Mouse (Mus musculus) liver, embryonic 12.5 days (tissue): ENCODE results near the gene Mdk. TPM values are rescaled to one million over a fixed set of nuclear protein-coding genes. Genes with fewer than 3 reads are reported as not detected.

Source experiments
- ATAC-seq: fragments of 200-750 bp; cut with Nextera tagmentation; 2 replicates; pipeline ENCODE4 v1.8.0; 2017; ENCODE audit warnings: moderate number of reproducible peaks, mild to moderate bottlenecking, moderate library complexity
- H3K27ac ChIP-seq: fragments of 300-500 bp; sonication (generic); 2 replicates; pipeline ENCODE4 v1.5.1; 2016; ENCODE audit warnings: mild to moderate bottlenecking
- H3K27me3 ChIP-seq: fragments of 300-500 bp; sonication (generic); replicated peaks from 2 replicates; pipeline ENCODE4 v1.6.1; 2016; ENCODE audit warnings: mild to moderate bottlenecking, moderate library complexity
- H3K36me3 ChIP-seq: fragments of 300-500 bp; sonication (generic); 2 replicates; pipeline ENCODE4 v1.6.1; 2016; ENCODE audit warnings: mild to moderate bottlenecking, moderate library complexity
- H3K4me1 ChIP-seq: fragments of 300-500 bp; sonication (generic); 2 replicates; pipeline ENCODE4 v1.6.1; 2016
- H3K4me2 ChIP-seq: fragments of 300-500 bp; sonication (generic); 2 replicates; pipeline ENCODE4 v1.6.1; 2016; ENCODE audit warnings: mild to moderate bottlenecking, moderate library complexity
- H3K4me3 ChIP-seq: fragments of 300-500 bp; sonication (generic); 2 replicates; pipeline ENCODE4 v1.5.1; 2016; ENCODE audit warnings: mild to moderate bottlenecking, moderate library complexity
- H3K9ac ChIP-seq: fragments of 300-500 bp; sonication (generic); 2 replicates; pipeline ENCODE4 v1.6.1; 2016; ENCODE audit warnings: mild to moderate bottlenecking, moderate library complexity
- H3K9me3 ChIP-seq: fragments of 300-500 bp; sonication (generic); replicated peaks from 2 replicates; pipeline ENCODE4 v1.6.1; 2016; ENCODE audit warnings: mild to moderate bottlenecking, moderate library complexity
- WGBS: fragments of 180-500 bp; shearing (Covaris S2); methylation state at CpG from one replicate; pipeline ENCODE4 v1.1.7; 2016; ENCODE audit not compliant: insufficient replicate concordance; 5-methylcytosine and 5-hydroxymethylcytosine counted together
- polyA plus RNA-seq: library from polyadenylated mRNA; unstranded; fragments of >200 nt; fragmentation: Nextera tagmentation; extraction: Ambion mirVana; gene quantifications from 2 replicates; pipeline ENCODE4 v1.2.1, GENCODE M21; 2016

The Mdk gene
- polyA plus RNA-seq, 1 experiment from 2014 or later, result 140 TPM

- Histone ChIP-seq H3K4me1 (peaks cover 70% of the 10 kb centered on the region), H3K4me2 (peak overlapping the region; percentile 73; the same call in 1 of the 2 replicates), H3K27ac (no peak overlapping the region), H3K36me3 (peaks cover 19% of the 10 kb centered on the region), H3K4me3 (no peak overlapping the region), H3K27me3 (peaks cover 56% of the 10 kb centered on the region), H3K9me3 (no peaks in the 10 kb centered on the region), H3K9ac (no peak overlapping the region)
- no peak for ATAC-seq
- 62% methylated on average over 3 of the region's 3 CpGs for WGBS
Measured at GRCm38 (mm10) chr2:91929455-91929854, 2.6 kb downstream of the Mdk start.

- Histone ChIP-seq H3K9ac (no peak overlapping the region), H3K27ac (no peak overlapping the region), H3K36me3 (peaks cover 11% of the 10 kb centered on the region), H3K4me2 (no peak overlapping the region), H3K4me1 (peaks cover 66% of the 10 kb centered on the region), H3K9me3 (no peaks in the 10 kb centered on the region), H3K27me3 (peaks cover 63% of the 10 kb centered on the region), H3K4me3 (no peak overlapping the region)
- WGBS, result 66% methylated on average over 23 of the region's 23 CpGs
- ATAC-seq, result no peak
Measured at GRCm38 (mm10) chr2:91928534-91929350, 3.4 kb downstream of the Mdk start.

GRCm38 (mm10) chr2:91927826-91928533, 4.1 kb downstream of the Mdk start:
- no peak for ATAC-seq
- H3K4me1 ChIP-seq, result peaks cover 66% of the 10 kb centered on the region
- no peak overlapping the region for H3K4me3 ChIP-seq

GRCm38 (mm10) chr2:91926949-91927348, 5.1 kb downstream of the Mdk start, which contains the start of gene Chrm4:
Gene Chrm4 (plus strand): TSS chr2:91927249.
- 77% methylated on average over 3 of the region's 3 CpGs for WGBS
- no peak within 1 kb of the TSS for H3K27ac ChIP-seq
- no peak within 1 kb of the TSS for H3K9ac ChIP-seq
- peaks cover 66% of the 10 kb centered on the region for H3K4me1 ChIP-seq
- no peaks in the 10 kb centered on the region for H3K36me3 ChIP-seq
- peak within 1 kb of the TSS; percentile 54 for H3K4me2 ChIP-seq
- no peak for ATAC-seq
- no peak within 1 kb of the TSS for H3K4me3 ChIP-seq
- H3K9me3 ChIP-seq, result no peaks in the 10 kb centered on the region
- peaks cover 81% of the 10 kb centered on the region for H3K27me3 ChIP-seq

More at GRCm38 (mm10) chr2:91927826-91928533, 4.1 kb downstream of the Mdk start:
- 36% methylated on average over 34 of the region's 34 CpGs for whole genome bisulfite sequencing
- Histone ChIP-seq H3K9me3 (no peaks in the 10 kb centered on the region), H3K9ac (no peak overlapping the region), H3K27me3 (peaks cover 71% of the 10 kb centered on the region), H3K4me2 (peak overlapping the region; percentile 54), H3K36me3 (peaks cover 4% of the 10 kb centered on the region), H3K27ac (no peak overlapping the region)

GRCm38 (mm10) chr2:91925442-91925841, 6.7 kb downstream of the Mdk start:
- Histone ChIP-seq H3K4me1 (peaks cover 62% of the 10 kb centered on the region), H3K4me3 (no peak overlapping the region), H3K27me3 (peaks cover 81% of the 10 kb centered on the region), H3K9me3 (no peaks in the 10 kb centered on the region), H3K9ac (no peak overlapping the region), H3K36me3 (no peaks in the 10 kb centered on the region), H3K4me2 (no peak overlapping the region), H3K27ac (no peak overlapping the region)
- WGBS, result 82% methylated on average over 15 of the region's 15 CpGs
- no peak for ATAC-seq

GRCm38 (mm10) chr2:91924726-91925125, 7.4 kb downstream of the Mdk start:
- H3K27me3 ChIP-seq, result peaks cover 81% of the 10 kb centered on the region
- 57% methylated on average over 1 of the region's 1 CpGs for WGBS
- no peak overlapping the region for H3K4me2 ChIP-seq
- no peak for ATAC-seq
- no peak overlapping the region for H3K9ac ChIP-seq
- H3K4me1 ChIP-seq, result peaks cover 55% of the 10 kb centered on the region
- no peak overlapping the region for H3K4me3 ChIP-seq
- no peaks in the 10 kb centered on the region for H3K9me3 ChIP-seq
- no peaks in the 10 kb centered on the region for H3K36me3 ChIP-seq
- H3K27ac ChIP-seq, result no peak overlapping the region

- Histone ChIP-seq H3K27ac (no peak overlapping the region), H3K36me3 (peaks cover 4% of the 10 kb centered on the region; the same call in 1 of the 2 replicates), H3K4me2 (peak overlapping the region; percentile 91), H3K27me3 (peaks cover 78% of the 10 kb centered on the region), H3K9ac (0 out of 2 replicates have a peak overlapping the region, but pooled peaks have one; percentile 22), H3K9me3 (no peaks in the 10 kb centered on the region), H3K4me3 (peak overlapping the region; percentile 60), H3K4me1 (peaks cover 53% of the 10 kb centered on the region)
- 5% methylated on average over 54 of the region's 54 CpGs for WGBS
- no peak for ATAC-seq
Measured at GRCm38 (mm10) chr2:91923415-91924337, 8.4 kb downstream of the Mdk start.

- H3K4me3 ChIP-seq, result peak overlapping the region; percentile 60
- no peak for ATAC-seq
Measured at GRCm38 (mm10) chr2:91922586-91923414, 9.3 kb downstream of the Mdk start.

GRCm38 (mm10) chr2:91921790-91922570, 10.1 kb downstream of the Mdk start:
- H3K4me2 ChIP-seq, result peak overlapping the region; percentile 91
- peak overlapping the region; percentile 60 for H3K4me3 ChIP-seq
- peaks cover 46% of the 10 kb centered on the region for H3K4me1 ChIP-seq
- under 1% methylated on average over 64 of the region's 64 CpGs for WGBS
- peaks cover 74% of the 10 kb centered on the region for H3K27me3 ChIP-seq
- peak; percentile 58 for ATAC-seq
- H3K9me3 ChIP-seq, result no peaks in the 10 kb centered on the region
- peak overlapping the region; percentile 20 for H3K9ac ChIP-seq
- no peak overlapping the region for H3K27ac ChIP-seq
- peaks cover 21% of the 10 kb centered on the region for H3K36me3 ChIP-seq

More at GRCm38 (mm10) chr2:91922586-91923414, 9.3 kb downstream of the Mdk start:
- no peak overlapping the region for H3K9ac ChIP-seq
- peak overlapping the region; percentile 91 for H3K4me2 ChIP-seq
- H3K9me3 ChIP-seq, result no peaks in the 10 kb centered on the region
- H3K27ac ChIP-seq, result no peak overlapping the region
- peaks cover 74% of the 10 kb centered on the region for H3K27me3 ChIP-seq
- peaks cover 13% of the 10 kb centered on the region for H3K36me3 ChIP-seq
- 2% methylated on average over 37 of the region's 37 CpGs for WGBS
- H3K4me1 ChIP-seq, result peaks cover 46% of the 10 kb centered on the region

GRCm38 (mm10) chr2:91921181-91921789, 10.8 kb downstream of the Mdk start:
- Histone ChIP-seq H3K9me3 (no peaks in the 10 kb centered on the region), H3K27me3 (peaks cover 70% of the 10 kb centered on the region), H3K4me1 (peaks cover 51% of the 10 kb centered on the region), H3K4me3 (peak overlapping the region; percentile 60), H3K4me2 (peak overlapping the region; percentile 91), H3K27ac (no peak overlapping the region), H3K9ac (peak overlapping the region; percentile 20; the same call in 1 of the 2 replicates), H3K36me3 (peaks cover 23% of the 10 kb centered on the region)
- 5% methylated on average over 31 of the region's 31 CpGs for WGBS
- no peak for ATAC-seq
